Mouse (Mus musculus) ES-E14 (cell line): ENCODE results near the gene 4930447C04Rik.

Source experiments
- HCFC1 ChIP-seq: IDR thresholded peaks from 2 replicates; pipeline ENCODE4 v1.6.1; 2012; ENCODE audit warnings: low read length, inconsistent platforms, borderline replicate concordance; ENCODE audit not compliant: insufficient read depth
- MAFK ChIP-seq: IDR thresholded peaks from 2 replicates; pipeline ENCODE4 v1.6.1; 2014; ENCODE audit warnings: mild to moderate bottlenecking, low read depth, low read length, inconsistent platforms; ENCODE audit not compliant: insufficient read depth
- ZC3H11A ChIP-seq: IDR thresholded peaks from 2 replicates; pipeline ENCODE4 v1.6.1; 2012; ENCODE audit warnings: low read depth, mild to moderate bottlenecking, inconsistent platforms, low read length, borderline replicate concordance
- ZNF384 ChIP-seq: IDR thresholded peaks from 2 replicates; pipeline ENCODE4 v1.6.1; 2012; ENCODE audit warnings: low read depth, low read length, inconsistent platforms

- TF ChIP-seq ZNF384: no peak
- peak; percentile 89 for TF ChIP-seq ZC3H11A
- TF ChIP-seq HCFC1: no peak
- TF ChIP-seq MAFK: no peak
These were observed 92.8 kb downstream of the 4930447C04Rik start for GRCm38 (mm10) chr12:72847725-72848124.
